Mouse (Mus musculus) heart, embryonic 14.5 days (tissue): ENCODE data around the gene Clca1. TPM values are rescaled to one million over a fixed set of nuclear protein-coding genes. Genes with fewer than 3 reads are reported as not detected.

Experiments
- polyA plus RNA-seq: library from polyadenylated mRNA; unstranded; fragments of >200 nt; fragmentation: Nextera tagmentation; extraction: Ambion mirVana; gene quantifications from 2 replicates; pipeline ENCODE4 v1.2.1, GENCODE M21; 2014

Gene Clca1
- polyA plus RNA-seq, 1 experiment from 2014 or later = 0.08 TPM

Other genes with a start within 250 kb of the Clca1 start
- 3.0 and 6.0 TPM in 2 replicates for gene Clca3a2, start 213.3 kb downstream of the Clca1 start, polyA plus RNA-seq
- gene Clca3b, start 183.4 kb downstream of the Clca1 start, polyA plus RNA-seq = not detected in 2 replicates
- gene Clca4b, start 100.2 kb downstream of the Clca1 start, polyA plus RNA-seq = not detected in 2 replicates
- gene Clca4a, start 57.7 kb downstream of the Clca1 start, polyA plus RNA-seq = not detected in 2 replicates
- gene Clca2, start 66.7 kb upstream of the Clca1 start, polyA plus RNA-seq = 0.04 and 0.26 TPM in 2 replicates
- 10.3 and 15.2 TPM in 2 replicates for gene Odf2l, start 85.8 kb upstream of the Clca1 start, polyA plus RNA-seq